Mouse (Mus musculus) MEL (cell line): Measurements from ENCODE around the gene Coro2b.

ENCODE experiments used
- BHLHE40 ChIP-seq: IDR thresholded peaks from 2 replicates; pipeline ENCODE4 v1.6.1; 2012; ENCODE audit warnings: low read depth, mild to moderate bottlenecking, inconsistent platforms, low read length, improper control_type of control experiment, borderline replicate concordance
- CHD1 ChIP-seq: IDR thresholded peaks from 2 replicates; pipeline ENCODE4 v1.6.1; 2012; ENCODE audit warnings: low read depth, mild to moderate bottlenecking, inconsistent platforms, low read length, improper control_type of control experiment
- CHD2 ChIP-seq: IDR thresholded peaks from 2 replicates; pipeline ENCODE4 v1.6.1; 2011; ENCODE audit warnings: low read length, improper control_type of control experiment
- CTCF ChIP-seq, 3 experiments: IDR thresholded peaks in 2 of 3; conservative IDR thresholded peaks in 1 of 3; 2 replicates each; pipeline ENCODE4 v1.5.1; 2011 to 2012; ENCODE audit warnings: low read length in 3 of 3, low read depth in 2 of 3, mild to moderate bottlenecking in 2 of 3, improper control_type of control experiment in 1 of 3, inconsistent platforms in 1 of 3, mixed read lengths in 1 of 3, moderate library complexity in 1 of 3; ENCODE audit not compliant: control insufficient read depth in 1 of 3, insufficient read depth in 1 of 3, poor library complexity in 1 of 3, severe bottlenecking in 1 of 3
- E2F4 ChIP-seq: IDR thresholded peaks from 2 replicates; pipeline ENCODE4 v1.6.1; 2011; ENCODE audit warnings: low read depth, low read length, improper control_type of control experiment, borderline replicate concordance
- ELF1 ChIP-seq: IDR thresholded peaks from 2 replicates; pipeline ENCODE4 v1.6.1; 2014; ENCODE audit warnings: low read depth, mild to moderate bottlenecking, inconsistent platforms, low read length, improper control_type of control experiment, moderate library complexity
- EP300 ChIP-seq, 2 experiments: IDR thresholded peaks; 2 replicates each; pipeline ENCODE4 v1.6.1; 2011; ENCODE audit warnings: improper control_type of control experiment in 2 of 2, low read length in 2 of 2, low read depth in 1 of 2, mild to moderate bottlenecking in 1 of 2
- JUND ChIP-seq: IDR thresholded peaks from 2 replicates; pipeline ENCODE4 v1.6.1; 2011; ENCODE audit warnings: low read depth, mild to moderate bottlenecking, improper control_type of control experiment, low read length
- KAT2A ChIP-seq: conservative IDR thresholded peaks from 2 replicates; pipeline ENCODE4 v1.6.1; 2012; ENCODE audit warnings: low read depth, low read length, improper control_type of control experiment, inconsistent platforms
- MAZ ChIP-seq: IDR thresholded peaks from 2 replicates; pipeline ENCODE4 v1.6.1; 2012; ENCODE audit warnings: low read depth, mild to moderate bottlenecking, inconsistent platforms, low read length, improper control_type of control experiment
- POLR2A ChIP-seq, 2 experiments: IDR thresholded peaks; 2 replicates each; pipeline ENCODE4 v1.6.1; 2011 to 2012; ENCODE audit warnings: low read length in 2 of 2, mild to moderate bottlenecking in 2 of 2, control low read depth in 1 of 2, improper control_type of control experiment in 1 of 2, low read depth in 1 of 2, moderate library complexity in 1 of 2; ENCODE audit not compliant: control insufficient read depth in 1 of 2, insufficient read depth in 1 of 2, poor library complexity in 1 of 2
- TBP ChIP-seq: IDR thresholded peaks from 2 replicates; pipeline ENCODE4 v1.8.0; 2011; ENCODE audit warnings: low read depth, low read length, improper control_type of control experiment
- ZC3H11A ChIP-seq: IDR thresholded peaks from 2 replicates; pipeline ENCODE4 v1.6.1; 2012; ENCODE audit warnings: low read depth, mild to moderate bottlenecking, inconsistent platforms, low read length, improper control_type of control experiment
- ZMIZ1 ChIP-seq: IDR thresholded peaks from 2 replicates; pipeline ENCODE4 v1.6.1; 2012; ENCODE audit warnings: low read depth, mild to moderate bottlenecking, inconsistent platforms, low read length, improper control_type of control experiment, moderate library complexity

- TF ChIP-seq POLR2A (IDR thresholded peaks at IDR 0.05; ENCODE audit: control insufficient read depth in 1 of 2, insufficient read depth in 1 of 2, low read depth in 1 of 2, low read length in 2 of 2, poor library complexity in 1 of 2) (no peak), CTCF (IDR thresholded peaks at IDR 0.05 in 2 of 3, conservative IDR thresholded peaks at IDR 0.05 in 1 of 3; ENCODE audit: control insufficient read depth in 1 of 3, insufficient read depth in 1 of 3, low read depth in 2 of 3, low read length in 3 of 3, poor library complexity in 1 of 3, severe bottlenecking in 1 of 3) (no peak), ZC3H11A (no peak), EP300 (IDR thresholded peaks at IDR 0.05; ENCODE audit: low read depth in 1 of 2, low read length in 2 of 2) (no peak), ELF1 (no peak), ZMIZ1 (no peak), CHD2 (no peak), CHD1 (no peak), MAZ (no peak), KAT2A (no peak), JUND (no peak), E2F4 (no peak), BHLHE40 (no peak), TBP (no peak)
These were observed 22.6 kb upstream of the Coro2b start for GRCm38 (mm10) chr9:62559446-62559845.
